In genomic region chr16:30793378-30793753, GRCm38 (mm10) we compare ENCODE assay signal across 22 mouse cellular contexts.
DNase-seq lines count a peak whose midpoint lies in the region; ATAC-seq and TF ChIP-seq lines count a peak whose summit lies in the region.
"Had no signal": no experiment of that assay in that cellular context is flagged by ENCODE, and none has a peak within 500 bp of the region (broad histone marks: within the 10 kb centered on the region; RNA-seq: fewer than 3 reads in every experiment).

No protein-coding gene starts in this region.

- no peak for ATAC-seq in intestine, embryonic 14.5 days (replicated peaks; ENCODE audit: low FRiP score, low TSS enrichment, low read depth)
- ATAC-seq in intestine, embryonic 15.5 days: no peak
- peak; percentile 53 for ATAC-seq in forebrain, embryonic 16.5 days
- ATAC-seq in intestine, postnatal 0 days: peak; percentile 52
- ATAC-seq: CD4-positive, CD25-positive, alpha-beta regulatory T cell, adult 4 months; inflammation-experienced regulatory T-cells, adult 6 months had no signal

- no peaks in the 10 kb centered on the region for H3K27me3 ChIP-seq in intestine, embryonic 14.5 days (replicated peaks; ENCODE audit: control insufficient read depth, insufficient read depth, low read length)
- H3K27me3 ChIP-seq in intestine, embryonic 15.5 days (replicated peaks): no peaks in the 10 kb centered on the region
- no peaks in the 10 kb centered on the region for H3K27me3 ChIP-seq in forebrain, embryonic 16.5 days (replicated peaks; ENCODE audit: control insufficient read depth, insufficient read depth, low read length)
- H3K27me3 ChIP-seq in intestine, postnatal 0 days (replicated peaks; ENCODE audit: control insufficient read depth, insufficient read depth, low read length): no peaks in the 10 kb centered on the region
- H3K27me3 ChIP-seq: hindbrain, embryonic 15.5 days; limb, embryonic 12.5 days; liver, embryonic 15.5 days had no signal

- intact Hi-C loops in gastrocnemius, adult 2 months (cut with DNase I): loop anchor here (5.0 kb wide), 1 partner anchor 34 kb away; no protein-coding TSS in a partner anchor

- 61% methylated on average over 9 of the region's 9 CpGs for WGBS in intestine, embryonic 14.5 days
- 48% methylated on average over 9 of the region's 9 CpGs for WGBS in intestine, embryonic 15.5 days
- 22% methylated on average over 9 of the region's 9 CpGs for WGBS in forebrain, embryonic 16.5 days
- 32% methylated on average over 9 of the region's 9 CpGs for WGBS in intestine, postnatal 0 days

- H3K4me2 ChIP-seq in intestine, embryonic 14.5 days (ENCODE audit: low read length): no peak overlapping the region
- H3K4me2 ChIP-seq in intestine, embryonic 15.5 days (replicated peaks): no peak overlapping the region
- H3K4me2 ChIP-seq in forebrain, embryonic 16.5 days (ENCODE audit: low read length): peak overlapping the region; percentile 16; the same call in 1 of the 2 replicates
- peak overlapping the region; percentile 3; the same call in 1 of the 2 replicates for H3K4me2 ChIP-seq in intestine, postnatal 0 days (replicated peaks; ENCODE audit: low read depth)
- H3K4me2 ChIP-seq: heart, embryonic 11.5 days; hindbrain, embryonic 15.5 days; limb, embryonic 12.5 days; liver, embryonic 15.5 days; lung, embryonic 14.5 days had no signal

- H3K9ac ChIP-seq in intestine, embryonic 14.5 days (ENCODE audit: low read length): no peak overlapping the region
- H3K9ac ChIP-seq in intestine, embryonic 15.5 days: no peak overlapping the region
- H3K9ac ChIP-seq in forebrain, embryonic 16.5 days (replicated peaks; ENCODE audit: low read depth, low read length): no peak overlapping the region
- H3K9ac ChIP-seq in intestine, postnatal 0 days (ENCODE audit: low read depth, low read length): no peak overlapping the region
- H3K9ac ChIP-seq: hindbrain, embryonic 15.5 days; limb, embryonic 12.5 days; liver, embryonic 15.5 days; lung, embryonic 14.5 days had no signal

- no peak for TF ChIP-seq CTCF in gastrocnemius, adult 2 months (IDR thresholded peaks at IDR 0.05)
- TF ChIP-seq CTCF in intestine, postnatal 0 days (IDR thresholded peaks at IDR 0.05; ENCODE audit: low read depth): no peak

- no peaks in the 10 kb centered on the region for H3K9me3 ChIP-seq in intestine, embryonic 14.5 days (ENCODE audit: control insufficient read depth, low read length)
- no peaks in the 10 kb centered on the region for H3K9me3 ChIP-seq in intestine, embryonic 15.5 days
- H3K9me3 ChIP-seq in forebrain, embryonic 16.5 days (ENCODE audit: control insufficient read depth, low read length): no peaks in the 10 kb centered on the region
- no peaks in the 10 kb centered on the region for H3K9me3 ChIP-seq in intestine, postnatal 0 days (ENCODE audit: control insufficient read depth)
- H3K9me3 ChIP-seq: hindbrain, embryonic 10.5 days; hindbrain, embryonic 15.5 days; limb, embryonic 12.5 days; liver, embryonic 15.5 days had no signal

- DNase-seq in gastrocnemius, adult 2 months: no peak
- no peak for DNase-seq in gastrocnemius, adult 18-20 months (ENCODE audit: low spot score)
- DNase-seq in intestine, embryonic 14.5 days (ENCODE audit: low spot score): peak; percentile 50
- no peak for DNase-seq in adrenal gland, postnatal 25 days
- DNase-seq: adrenal gland, postnatal 36 days; gastrocnemius, postnatal 36 days; layer of hippocampus, postnatal 36 days; lung, postnatal 14 days; right cerebral cortex, postnatal 14 days; thymus, postnatal 25 days had no signal

- peaks cover 33% of the 10 kb centered on the region for H3K4me1 ChIP-seq in intestine, embryonic 14.5 days (replicated peaks; ENCODE audit: control insufficient read depth, insufficient read depth, low read length)
- peaks cover 33% of the 10 kb centered on the region for H3K4me1 ChIP-seq in intestine, embryonic 15.5 days (replicated peaks)
- peaks cover 34% of the 10 kb centered on the region for H3K4me1 ChIP-seq in forebrain, embryonic 16.5 days (replicated peaks; ENCODE audit: control insufficient read depth, insufficient read depth, low read length)
- peaks cover 15% of the 10 kb centered on the region for H3K4me1 ChIP-seq in intestine, postnatal 0 days (replicated peaks; ENCODE audit: control insufficient read depth, insufficient read depth, low read length)

- no peaks in the 10 kb centered on the region for H3K36me3 ChIP-seq in intestine, embryonic 14.5 days (ENCODE audit: control insufficient read depth, insufficient read depth, low read length)
- no peaks in the 10 kb centered on the region for H3K36me3 ChIP-seq in intestine, embryonic 15.5 days
- no peaks in the 10 kb centered on the region for H3K36me3 ChIP-seq in forebrain, embryonic 16.5 days (ENCODE audit: control insufficient read depth, insufficient read depth)
- no peaks in the 10 kb centered on the region for H3K36me3 ChIP-seq in intestine, postnatal 0 days (ENCODE audit: control insufficient read depth, insufficient read depth)
- H3K36me3 ChIP-seq: hindbrain, embryonic 10.5 days; hindbrain, embryonic 15.5 days; limb, embryonic 12.5 days; liver, embryonic 15.5 days had no signal

- H3K4me3 ChIP-seq in gastrocnemius, adult 2 months: no peak overlapping the region
- H3K4me3 ChIP-seq in intestine, embryonic 14.5 days (ENCODE audit: low read depth, low read length): no peak overlapping the region
- H3K4me3 ChIP-seq in intestine, embryonic 15.5 days (replicated peaks): no peak overlapping the region
- H3K4me3 ChIP-seq in forebrain, embryonic 16.5 days (replicated peaks; ENCODE audit: low read length): no peak overlapping the region
- H3K4me3 ChIP-seq in intestine, postnatal 0 days (ENCODE audit: low read depth, low read length): no peak overlapping the region
- H3K4me3 ChIP-seq: erythroblast, embryonic 14.5 days; hindbrain, embryonic 10.5 days; hindbrain, embryonic 15.5 days; limb, embryonic 12.5 days; liver, embryonic 15.5 days had no signal

- peak overlapping the region; percentile 85 for H3K27ac ChIP-seq in gastrocnemius, adult 2 months
- H3K27ac ChIP-seq in intestine, embryonic 14.5 days (ENCODE audit: low read depth): no peak overlapping the region
- H3K27ac ChIP-seq in intestine, embryonic 15.5 days: no peak overlapping the region
- H3K27ac ChIP-seq in forebrain, embryonic 16.5 days (ENCODE audit: low read length): peak overlapping the region; percentile 56
- no peak overlapping the region for H3K27ac ChIP-seq in intestine, postnatal 0 days (ENCODE audit: low read depth, low read length)
- H3K27ac ChIP-seq: hindbrain, embryonic 10.5 days; hindbrain, embryonic 15.5 days; limb, embryonic 12.5 days; liver, embryonic 15.5 days had no signal

Comparison
In these comparisons a context has a peak if more than half of its experiments do, and no peak if none do; other contexts are left out.
1. ATAC-seq: peak in forebrain, embryonic 16.5 days (single experiment) and intestine, postnatal 0 days (single experiment); none in intestine, embryonic 14.5 days (single experiment) and intestine, embryonic 15.5 days (single experiment).
2. H3K4me2 ChIP-seq: peak in forebrain, embryonic 16.5 days (single experiment) and intestine, postnatal 0 days (single experiment); none in intestine, embryonic 14.5 days (single experiment) and intestine, embryonic 15.5 days (single experiment).
3. H3K27ac ChIP-seq: peak in gastrocnemius, adult 2 months (single experiment) and forebrain, embryonic 16.5 days (single experiment); none in intestine, embryonic 14.5 days (single experiment), intestine, embryonic 15.5 days (single experiment) and intestine, postnatal 0 days (single experiment).